Mouse (Mus musculus) heart, adult 2 months (tissue): ENCODE results near the gene Abcb11. TPM values are rescaled to one million over a fixed set of nuclear protein-coding genes. Genes with fewer than 3 reads are reported as not detected.
"Not testable (repeated sequence)": the region's sequence is repeated elsewhere in the genome, so short reads cannot be mapped to it uniquely, and the experiment has no call there.

Source experiments
- DNase-seq, 2 experiments: peaks; one replicate each; pipeline ENCODE4 v3.0.0; 2021
- H3K27ac ChIP-seq: fragments of 200-600 bp; 2 replicates; pipeline ENCODE4 v1.8.1; 2022
- H3K27me3 ChIP-seq: fragments of 200-500 bp; 2 replicates; pipeline ENCODE4 v1.6.1; 2012; ENCODE audit warnings: mild to moderate bottlenecking, low read length, inconsistent platforms, mixed read lengths; ENCODE audit not compliant: control insufficient read depth, insufficient read depth
- H3K36me3 ChIP-seq: fragments of 200-500 bp; 2 replicates; pipeline ENCODE4 v1.6.1; 2012; ENCODE audit warnings: low read length, inconsistent platforms; ENCODE audit not compliant: control insufficient read depth, insufficient read depth
- H3K4me1 ChIP-seq: fragments of 200-500 bp; 2 replicates; pipeline ENCODE4 v1.6.1; 2011; ENCODE audit warnings: low read length; ENCODE audit not compliant: control insufficient read depth, insufficient read depth
- H3K4me3 ChIP-seq: fragments of 200-600 bp; 2 replicates; pipeline ENCODE4 v1.8.1; 2022
- H3K79me2 ChIP-seq: fragments of 200-500 bp; replicated peaks from 2 replicates; pipeline ENCODE4 v1.6.1; 2012; ENCODE audit warnings: mild to moderate bottlenecking, inconsistent platforms, low read length, moderate library complexity, mixed read lengths; ENCODE audit not compliant: control insufficient read depth, insufficient read depth
- H3K9ac ChIP-seq: fragments of 200-500 bp; 2 replicates; pipeline ENCODE4 v1.6.1; 2012; ENCODE audit warnings: low read depth, mild to moderate bottlenecking, control low read depth, inconsistent platforms, low read length, mixed read lengths
- CTCF ChIP-seq: fragments of 200-600 bp; IDR thresholded peaks from 2 replicates; pipeline ENCODE4 v1.8.1; 2022; ENCODE audit warnings: antibody characterized with exemption, mild to moderate bottlenecking, moderate library complexity
- EP300 ChIP-seq: fragments of 200-500 bp; IDR thresholded peaks from 2 replicates; pipeline ENCODE4 v1.6.1; 2011; ENCODE audit warnings: low read depth, low read length, control low read depth; ENCODE audit not compliant: insufficient read depth
- POLR2A ChIP-seq: fragments of 200-500 bp; IDR thresholded peaks from 2 replicates; pipeline ENCODE4 v1.6.1; 2011; ENCODE audit warnings: mild to moderate bottlenecking, low read depth, low read length, control low read depth; ENCODE audit not compliant: insufficient read depth
- WGBS: fragments of 180-500 bp; shearing (Covaris S2); methylation state at CpG from one replicate; pipeline ENCODE4 v1.1.7; 2018; 5-methylcytosine and 5-hydroxymethylcytosine counted together
- intact Hi-C: fragments of 180-260 bp; cut with DNase I; formaldehyde crosslinking; loops from one replicate; pipeline ENCODE4 v1.15.1; 2025
- polyA plus RNA-seq: library from polyadenylated mRNA; depleted of rRNA; stranded (reverse); fragments of >200 nt; gene quantifications from 2 replicates; pipeline ENCODE4 v1.2.3, GENCODE M21; 2012
- total RNA-seq, 2 experiments: library from RNA; stranded (reverse); gene quantifications; 2 replicates each; pipeline ENCODE4 v1.2.3; 2021

The Abcb11 gene
- total and polyA plus RNA-seq, 3 experiments = not detected

GRCm38 (mm10) chr2:69328509-69329163, 13.8 kb downstream of the Abcb11 start:
- intact Hi-C loops = no loop called here

GRCm38 (mm10) chr2:69324881-69325660, 17.3 kb downstream of the Abcb11 start:
- Histone ChIP-seq H3K79me2 (no peaks in the 10 kb centered on the region), H3K27ac (no peak overlapping the region), H3K9ac (no peak overlapping the region), H3K4me1 (no peaks in the 10 kb centered on the region), H3K36me3 (no peaks in the 10 kb centered on the region), H3K27me3 (no peaks in the 10 kb centered on the region), H3K4me3 (no peak overlapping the region)
- TF ChIP-seq CTCF = no peak
- no peak for TF ChIP-seq POLR2A
- no peak for TF ChIP-seq EP300
- no peak for DNase-seq
- WGBS = 69% methylated on average over 5 of the region's 5 CpGs
- intact Hi-C loops = no loop called here

More at GRCm38 (mm10) chr2:69328509-69329163, 13.8 kb downstream of the Abcb11 start:
- Histone ChIP-seq H3K4me1 (no peaks in the 10 kb centered on the region), H3K79me2 (no peaks in the 10 kb centered on the region), H3K9ac (no peak overlapping the region), H3K4me3 (no peak overlapping the region), H3K36me3 (no peaks in the 10 kb centered on the region), H3K27me3 (no peaks in the 10 kb centered on the region), H3K27ac (no peak overlapping the region)
- WGBS = 81% methylated on average over 5 of the region's 5 CpGs
- TF ChIP-seq EP300 (no peak), POLR2A (no peak), CTCF (no peak)
- no peak for DNase-seq

GRCm38 (mm10) chr2:69323018-69323417, 19.4 kb downstream of the Abcb11 start:
- H3K9ac ChIP-seq = no peak overlapping the region
- H3K4me3 ChIP-seq = no peak overlapping the region
- DNase-seq = no peak
- H3K79me2 ChIP-seq = no peaks in the 10 kb centered on the region
- no peak for TF ChIP-seq EP300
- no peak for TF ChIP-seq POLR2A
- TF ChIP-seq CTCF = no peak
- H3K4me1 ChIP-seq = no peaks in the 10 kb centered on the region
- 79% methylated on average over 4 of the region's 4 CpGs for WGBS
- intact Hi-C loops = no loop called here
- H3K27ac ChIP-seq = no peak overlapping the region
- H3K27me3 ChIP-seq = no peaks in the 10 kb centered on the region
- no peaks in the 10 kb centered on the region for H3K36me3 ChIP-seq

- no peak overlapping the region for H3K4me3 ChIP-seq
- H3K27me3 ChIP-seq = no peaks in the 10 kb centered on the region
- no peaks in the 10 kb centered on the region for H3K4me1 ChIP-seq
- H3K27ac ChIP-seq = no peak overlapping the region
- no peak for DNase-seq
- H3K9ac ChIP-seq = no peak overlapping the region
- no peaks in the 10 kb centered on the region for H3K79me2 ChIP-seq
- TF ChIP-seq POLR2A (no peak), CTCF (no peak), EP300 (no peak)
- no peaks in the 10 kb centered on the region for H3K36me3 ChIP-seq
- intact Hi-C loops = no loop called here
- WGBS = 52% methylated on average over 5 of the region's 5 CpGs
These were observed 21.0 kb downstream of the Abcb11 start for GRCm38 (mm10) chr2:69321457-69321856.

- Histone ChIP-seq H3K79me2 (no peaks in the 10 kb centered on the region), H3K27ac (no peak overlapping the region), H3K9ac (no peak overlapping the region), H3K27me3 (no peaks in the 10 kb centered on the region), H3K36me3 (no peaks in the 10 kb centered on the region), H3K4me3 (no peak overlapping the region), H3K4me1 (no peaks in the 10 kb centered on the region)
- no peak for TF ChIP-seq EP300
- TF ChIP-seq POLR2A = no peak
- no peak for TF ChIP-seq CTCF
- intact Hi-C loops = no loop called here
- DNase-seq = no peak
- 91% methylated on average over 4 of the region's 4 CpGs for WGBS
These were observed 31.1 kb downstream of the Abcb11 start for GRCm38 (mm10) chr2:69311337-69311736.

GRCm38 (mm10) chr2:69308136-69308535, 34.3 kb downstream of the Abcb11 start:
- Histone ChIP-seq H3K27me3 (no peaks in the 10 kb centered on the region), H3K4me3 (no peak overlapping the region), H3K36me3 (no peaks in the 10 kb centered on the region), H3K4me1 (no peaks in the 10 kb centered on the region), H3K9ac (no peak overlapping the region), H3K27ac (no peak overlapping the region), H3K79me2 (no peaks in the 10 kb centered on the region)
- DNase-seq = no peak
- TF ChIP-seq EP300 = no peak
- no peak for TF ChIP-seq CTCF
- no peak for TF ChIP-seq POLR2A
- WGBS = 68% methylated on average over 6 of the region's 6 CpGs
- intact Hi-C loops = no loop called here

GRCm38 (mm10) chr2:69300568-69300967, 41.8 kb downstream of the Abcb11 start:
- H3K27me3 ChIP-seq, intact Hi-C loops, H3K4me3 ChIP-seq, DNase-seq, H3K36me3 ChIP-seq, H3K79me2 ChIP-seq, H3K9ac ChIP-seq, H3K4me1 ChIP-seq, H3K27ac ChIP-seq: not testable (repeated sequence)
- 82% methylated on average over 6 of the region's 6 CpGs for WGBS
